Mouse (Mus musculus): ENCODE data around the gene Trim54. TPM values are rescaled to one million over a fixed set of nuclear protein-coding genes. Genes with fewer than 3 reads are reported as not detected.

Trim54 gene
- total and polyA plus RNA-seq, 3 experiments, result not detected

GRCm38 (mm10) chr5:31095711-31096480 lies 20.6 kb upstream of the Trim54 start:
- H3K27me3 ChIP-seq (ENCODE audit: control insufficient read depth in 1 of 2, insufficient read depth in 2 of 2, low read length in 2 of 2), result peaks cover 2 to 7% of the 10 kb centered on the region in 2 experiments
- no peaks in the 10 kb centered on the region for H3K9me3 ChIP-seq (replicated peaks; ENCODE audit: insufficient read depth, low read length)
- no peaks in the 10 kb centered on the region for H3K4me1 ChIP-seq (ENCODE audit: control insufficient read depth in 1 of 2, insufficient read depth in 2 of 2, low read length in 2 of 2)
- no peak overlapping the region for H3K9ac ChIP-seq (ENCODE audit: control insufficient read depth, low read depth, low read length, poor library complexity, severe bottlenecking)
- H3K27ac ChIP-seq (ENCODE audit: control insufficient read depth, low read depth, low read length), result no peak overlapping the region
- DNase-seq (ENCODE audit: low read depth, low spot score), result no peak
- H3K36me3 ChIP-seq (ENCODE audit: control insufficient read depth in 1 of 2, insufficient read depth in 2 of 2, low read length in 2 of 2), result no peaks in the 10 kb centered on the region
- H3K4me3 ChIP-seq (ENCODE audit: control insufficient read depth in 1 of 2, insufficient read depth in 1 of 2, low read depth in 2 of 2, low read length in 2 of 2), result peak overlapping the region; percentile 7 to 34; a peak in 2 of 4 replicates
- no peaks in the 10 kb centered on the region for H3K79me2 ChIP-seq (ENCODE audit: control insufficient read depth, insufficient read depth, low read length, poor library complexity)
- TF ChIP-seq SMC3 (IDR thresholded peaks at IDR 0.05; ENCODE audit: low read depth, low read length), result no peak
- TF ChIP-seq KAT2A (conservative IDR thresholded peaks at IDR 0.05; ENCODE audit: low read depth, low read length), result no peak
- no peak for TF ChIP-seq ZMIZ1 (IDR thresholded peaks at IDR 0.05; ENCODE audit: low read depth, low read length)
- TF ChIP-seq USF1 (IDR thresholded peaks at IDR 0.05; ENCODE audit: low read depth, low read length), result no peak
- TF ChIP-seq CTCF (IDR thresholded peaks at IDR 0.05 in 2 of 3, conservative IDR thresholded peaks at IDR 0.05 in 1 of 3; ENCODE audit: control insufficient read depth in 1 of 3, insufficient read depth in 1 of 3, low read depth in 2 of 3, low read length in 3 of 3, poor library complexity in 1 of 3, severe bottlenecking in 1 of 3), result no peak
- TF ChIP-seq MYB (IDR thresholded peaks at IDR 0.05; ENCODE audit: low read depth, low read length), result no peak

- Histone ChIP-seq H3K27ac (ENCODE audit: control insufficient read depth, low read depth, low read length) (no peak within 1 kb of the TSS), H3K36me3 (ENCODE audit: control insufficient read depth in 1 of 2, insufficient read depth in 2 of 2, low read length in 2 of 2) (no peaks in the 10 kb centered on the region), H3K9ac (ENCODE audit: control insufficient read depth, low read depth, low read length, poor library complexity, severe bottlenecking) (no peak within 1 kb of the TSS), H3K79me2 (ENCODE audit: control insufficient read depth, insufficient read depth, low read length, poor library complexity) (no peaks in the 10 kb centered on the region), H3K9me3 (replicated peaks; ENCODE audit: insufficient read depth, low read length) (no peaks in the 10 kb centered on the region), H3K27me3 (ENCODE audit: control insufficient read depth in 1 of 2, insufficient read depth in 2 of 2, low read length in 2 of 2) (peaks cover 8 to 10% of the 10 kb centered on the region in 2 experiments), H3K4me1 (ENCODE audit: control insufficient read depth in 1 of 2, insufficient read depth in 2 of 2, low read length in 2 of 2) (no peaks in the 10 kb centered on the region), H3K4me3 (ENCODE audit: control insufficient read depth in 1 of 2, insufficient read depth in 1 of 2, low read depth in 2 of 2, low read length in 2 of 2) (no peak within 1 kb of the TSS)
- DNase-seq (ENCODE audit: low read depth, low spot score), result peak; percentile 57
- TF ChIP-seq SMC3 (IDR thresholded peaks at IDR 0.05; ENCODE audit: low read depth, low read length), result no peak
- TF ChIP-seq RCOR1 (IDR thresholded peaks at IDR 0.05; ENCODE audit: low read depth, low read length), result peak; percentile 54; the same call in 1 of the 2 replicates
- no peak for TF ChIP-seq ZKSCAN1 (IDR thresholded peaks at IDR 0.05; ENCODE audit: low read depth, low read length)
- no peak for TF ChIP-seq POLR2AphosphoS2 (IDR thresholded peaks at IDR 0.05; ENCODE audit: low read length)
- TF ChIP-seq EP300 (IDR thresholded peaks at IDR 0.05; ENCODE audit: low read depth in 1 of 2, low read length in 2 of 2), result 0 out of 4 replicates have a peak, but pooled peaks of 1 of the 2 experiments have one; percentile 18
- no peak for TF ChIP-seq ELF1 (IDR thresholded peaks at IDR 0.05; ENCODE audit: low read depth, low read length)
Observed at GRCm38 (mm10) chr5:31105814-31106335, 10.6 kb upstream of the Trim54 start, which contains the start of gene Dnajc5g. Gene Dnajc5g, plus strand, starts transcription at chr5:31106285.

GRCm38 (mm10) chr5:31108000-31108490 lies 8.5 kb upstream of the Trim54 start, which contains the start of gene Slc30a3:
Gene Slc30a3, minus strand, starts transcription at chr5:31108237.
- no peaks in the 10 kb centered on the region for H3K79me2 ChIP-seq (ENCODE audit: control insufficient read depth, insufficient read depth, low read length, poor library complexity)
- no peaks in the 10 kb centered on the region for H3K4me1 ChIP-seq (ENCODE audit: control insufficient read depth in 1 of 2, insufficient read depth in 2 of 2, low read length in 2 of 2)
- no peaks in the 10 kb centered on the region for H3K9me3 ChIP-seq (replicated peaks; ENCODE audit: insufficient read depth, low read length)
- H3K27ac ChIP-seq (ENCODE audit: control insufficient read depth, low read depth, low read length), result no peak within 1 kb of the TSS
- DNase-seq (ENCODE audit: low read depth, low spot score), result no peak
- no peak within 1 kb of the TSS for H3K4me3 ChIP-seq (ENCODE audit: control insufficient read depth in 1 of 2, insufficient read depth in 1 of 2, low read depth in 2 of 2, low read length in 2 of 2)
- H3K36me3 ChIP-seq (ENCODE audit: control insufficient read depth in 1 of 2, insufficient read depth in 2 of 2, low read length in 2 of 2), result no peaks in the 10 kb centered on the region
- H3K9ac ChIP-seq (ENCODE audit: control insufficient read depth, low read depth, low read length, poor library complexity, severe bottlenecking), result no peak within 1 kb of the TSS
- peaks cover 9 to 11% of the 10 kb centered on the region in 2 experiments for H3K27me3 ChIP-seq (ENCODE audit: control insufficient read depth in 1 of 2, insufficient read depth in 2 of 2, low read length in 2 of 2)
- TF ChIP-seq RCOR1 (IDR thresholded peaks at IDR 0.05; ENCODE audit: low read depth, low read length), result no peak
- TF ChIP-seq E2F4 (IDR thresholded peaks at IDR 0.05; ENCODE audit: borderline replicate concordance, low read depth, low read length), result no peak
- no peak for TF ChIP-seq BHLHE40 (IDR thresholded peaks at IDR 0.05; ENCODE audit: borderline replicate concordance, low read depth, low read length)
- no peak for TF ChIP-seq GATA1 (IDR thresholded peaks at IDR 0.05; ENCODE audit: low read depth, low read length)
- TF ChIP-seq MAFK (IDR thresholded peaks at IDR 0.05; ENCODE audit: borderline replicate concordance, low read depth, low read length), result no peak
- no peak for TF ChIP-seq MYC (IDR thresholded peaks at IDR 0.05; ENCODE audit: low read depth, low read length)
- TF ChIP-seq MAX (IDR thresholded peaks at IDR 0.05; ENCODE audit: low read length), result no peak
- no peak for TF ChIP-seq ETS1 (IDR thresholded peaks at IDR 0.05; ENCODE audit: low read depth, low read length)
